Mouse (Mus musculus) midbrain, embryonic 14.5 days (tissue): ENCODE measurements at regions not wholly inside any gene's neighbourhood (a gene's known extent, or its start where the extent isn't known, plus 50 kb on each side); places are given as distances from the start of the nearest gene placed in this dataset.
A peak's percentile ranks its signal among the peaks of the same experiment; 100 is the strongest.

ENCODE experiments used
- ATAC-seq: fragments of 200-750 bp; cut with Nextera tagmentation; 2 replicates; pipeline ENCODE4 v1.8.0; 2017; ENCODE audit warnings: moderate number of reproducible peaks, moderate library complexity; ENCODE audit not compliant: low FRiP score, low TSS enrichment
- DNase-seq: peaks from one replicate; pipeline ENCODE4 v3.0.0-alpha.2; 2015
- H3K27ac ChIP-seq: fragments of 300-500 bp; sonication (generic); replicated peaks from 2 replicates; pipeline ENCODE4 v1.5.1; 2014; ENCODE audit warnings: mild to moderate bottlenecking, low read depth, low read length, moderate library complexity
- H3K27me3 ChIP-seq: fragments of 300-500 bp; sonication (generic); 2 replicates; pipeline ENCODE4 v1.6.1; 2014; ENCODE audit warnings: low read length, control low read depth, mixed read lengths; ENCODE audit not compliant: control insufficient read depth, insufficient read depth
- H3K36me3 ChIP-seq: fragments of 300-500 bp; sonication (generic); 2 replicates; pipeline ENCODE4 v1.6.1; 2014; ENCODE audit warnings: low read length, control low read depth; ENCODE audit not compliant: control insufficient read depth, insufficient read depth
- H3K4me1 ChIP-seq: fragments of 300-500 bp; sonication (generic); 2 replicates; pipeline ENCODE4 v1.6.1; 2014; ENCODE audit warnings: mild to moderate bottlenecking, antibody characterized with exemption, low read length, control low read depth; ENCODE audit not compliant: control insufficient read depth, insufficient read depth
- H3K4me2 ChIP-seq: fragments of 300-500 bp; sonication (generic); 2 replicates; pipeline ENCODE4 v1.6.1; 2014; ENCODE audit warnings: mild to moderate bottlenecking, low read length, moderate library complexity
- H3K4me3 ChIP-seq: fragments of 300-500 bp; sonication (generic); replicated peaks from 2 replicates; pipeline ENCODE4 v1.5.1; 2014; ENCODE audit warnings: low read depth, low read length
- H3K9ac ChIP-seq: fragments of 300-500 bp; sonication (generic); replicated peaks from 2 replicates; pipeline ENCODE4 v1.6.1; 2014; ENCODE audit warnings: mild to moderate bottlenecking, low read length, moderate library complexity
- H3K9me3 ChIP-seq: fragments of 300-500 bp; sonication (generic); 2 replicates; pipeline ENCODE4 v1.6.1; 2016; ENCODE audit warnings: low read length, control low read depth, mixed read lengths; ENCODE audit not compliant: control insufficient read depth
- WGBS: fragments of 180-500 bp; shearing (Covaris S2); extraction: QIAGEN DNeasy Blood & Tissue Kit; methylation state at CpG from one replicate; pipeline ENCODE4 v1.1.7; 2014; 5-methylcytosine and 5-hydroxymethylcytosine counted together

DNA sequence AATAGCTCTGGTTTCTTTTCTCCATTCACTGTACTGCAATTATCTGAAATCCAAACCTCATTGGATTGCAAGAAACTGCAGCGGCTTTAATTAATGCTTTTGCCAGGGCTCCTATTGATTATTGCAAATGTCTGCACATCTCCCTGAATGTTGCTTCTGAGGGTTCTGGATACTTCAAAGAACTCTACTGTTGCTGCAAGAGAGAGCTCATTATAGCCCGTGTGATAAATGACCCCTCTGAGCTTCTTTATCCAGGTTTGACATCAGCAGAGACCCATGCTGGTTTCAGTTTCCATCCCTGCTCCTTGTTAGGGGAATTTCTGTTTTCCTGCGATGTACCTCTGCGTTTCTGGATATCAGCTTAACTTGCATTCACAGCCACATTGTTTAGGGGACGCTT, 78.4 kb upstream of the Nav3 start:
- WGBS, result 43% methylated on average over 5 of the region's 5 CpGs
- ATAC-seq (no peak), DNase-seq (no peak)
- H3K36me3 ChIP-seq, result no peaks in the 10 kb centered on the region
- no peaks in the 10 kb centered on the region for H3K9me3 ChIP-seq
- no peaks in the 10 kb centered on the region for H3K27me3 ChIP-seq
- no peak overlapping the region for H3K4me3 ChIP-seq
- H3K27ac ChIP-seq, result peak overlapping the region; percentile 56
- no peak overlapping the region for H3K9ac ChIP-seq
- H3K4me1 ChIP-seq, result no peaks in the 10 kb centered on the region
- no peak overlapping the region for H3K4me2 ChIP-seq

DNA sequence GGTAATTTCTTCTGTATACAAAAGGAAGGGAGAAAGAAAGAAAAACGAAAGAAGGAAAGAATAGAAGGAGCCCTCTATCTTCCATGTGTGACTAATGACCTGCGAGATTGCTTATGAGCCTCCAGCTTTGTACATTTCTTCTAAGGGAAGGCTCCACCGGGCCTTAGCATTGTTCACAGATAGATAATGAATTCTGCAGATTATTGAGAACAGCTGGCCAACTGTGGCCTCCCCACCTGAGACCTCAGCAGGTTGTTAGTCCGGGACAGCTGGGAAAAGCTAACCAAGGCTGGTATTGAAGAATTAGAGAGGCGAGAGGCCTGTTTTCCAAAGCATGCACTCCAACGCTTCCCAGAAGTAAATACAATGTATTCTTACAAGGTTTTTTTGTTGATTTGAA, 86.7 kb upstream of the Nav3 start:
- peak overlapping the region; percentile 52; the same call in 1 of the 2 replicates for H3K27ac ChIP-seq

DNA sequence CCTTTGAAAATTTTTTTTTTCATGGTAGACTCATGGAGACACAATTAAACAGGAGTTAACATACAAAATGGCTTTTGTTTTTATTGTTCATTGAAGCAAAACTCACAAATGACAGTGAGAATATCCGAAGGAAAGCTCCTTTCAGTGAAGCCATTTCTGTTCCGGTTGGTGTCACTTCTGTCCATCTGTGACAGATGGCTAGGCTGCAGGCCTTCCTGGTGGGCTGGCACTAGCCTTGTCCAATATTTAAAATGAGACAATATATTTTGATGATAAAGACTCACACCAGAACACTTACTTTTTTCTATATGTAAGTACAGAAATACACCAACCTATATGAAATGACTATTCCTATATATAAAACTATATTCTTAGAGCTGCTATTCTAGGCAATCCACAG, 92.4 kb upstream of the Nav3 start:
- no peak overlapping the region for H3K27ac ChIP-seq
- no peak for ATAC-seq
- H3K4me1 ChIP-seq, result no peaks in the 10 kb centered on the region
- H3K9me3 ChIP-seq, result no peaks in the 10 kb centered on the region
- no peak for DNase-seq
- no peaks in the 10 kb centered on the region for H3K36me3 ChIP-seq
- 54% methylated on average over 2 of the region's 2 CpGs for WGBS
- no peak overlapping the region for H3K4me3 ChIP-seq
- no peak overlapping the region for H3K9ac ChIP-seq
- H3K27me3 ChIP-seq, result no peaks in the 10 kb centered on the region
- no peak overlapping the region for H3K4me2 ChIP-seq

More for the DNA sequence above, 86.7 kb upstream of the Nav3 start:
- Histone ChIP-seq H3K9ac (no peak overlapping the region), H3K4me3 (no peak overlapping the region), H3K9me3 (no peaks in the 10 kb centered on the region), H3K4me2 (no peak overlapping the region), H3K36me3 (no peaks in the 10 kb centered on the region), H3K27me3 (no peaks in the 10 kb centered on the region), H3K4me1 (0 out of 2 replicates have a peak, but pooled peaks cover 3% of the 10 kb centered on the region)
- DNase-seq, result peak; percentile 53
- ATAC-seq, result peak; percentile 46; the same call in 1 of the 2 replicates
- 6% methylated on average over 6 of the region's 6 CpGs for WGBS

DNA sequence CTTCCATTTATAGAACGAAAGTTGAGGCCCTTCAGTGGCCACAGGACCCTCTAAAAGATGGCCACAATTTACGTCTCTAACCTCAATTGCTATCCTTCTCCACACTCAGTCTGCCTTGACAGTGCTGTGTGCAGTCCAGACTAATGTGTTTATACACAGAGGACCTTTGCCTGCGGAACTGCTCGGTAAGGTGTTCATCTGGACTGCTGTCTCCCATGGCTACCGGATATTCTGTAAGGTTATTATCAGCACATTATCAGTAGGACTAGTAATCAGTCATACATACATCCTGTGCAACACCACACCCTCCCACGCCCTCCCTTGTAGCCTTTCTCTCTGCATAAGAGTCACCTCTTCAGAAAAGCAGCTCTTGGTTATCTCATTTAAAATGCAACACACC, 98.0 kb upstream of the Nav3 start:
- ATAC-seq (no peak), DNase-seq (no peak)
- Histone ChIP-seq H3K4me3 (no peak overlapping the region), H3K27ac (no peak overlapping the region), H3K4me2 (no peak overlapping the region), H3K27me3 (no peaks in the 10 kb centered on the region), H3K9me3 (no peaks in the 10 kb centered on the region), H3K4me1 (no peaks in the 10 kb centered on the region), H3K36me3 (no peaks in the 10 kb centered on the region), H3K9ac (no peak overlapping the region)
- 82% methylated on average over 6 of the region's 6 CpGs for WGBS

DNA sequence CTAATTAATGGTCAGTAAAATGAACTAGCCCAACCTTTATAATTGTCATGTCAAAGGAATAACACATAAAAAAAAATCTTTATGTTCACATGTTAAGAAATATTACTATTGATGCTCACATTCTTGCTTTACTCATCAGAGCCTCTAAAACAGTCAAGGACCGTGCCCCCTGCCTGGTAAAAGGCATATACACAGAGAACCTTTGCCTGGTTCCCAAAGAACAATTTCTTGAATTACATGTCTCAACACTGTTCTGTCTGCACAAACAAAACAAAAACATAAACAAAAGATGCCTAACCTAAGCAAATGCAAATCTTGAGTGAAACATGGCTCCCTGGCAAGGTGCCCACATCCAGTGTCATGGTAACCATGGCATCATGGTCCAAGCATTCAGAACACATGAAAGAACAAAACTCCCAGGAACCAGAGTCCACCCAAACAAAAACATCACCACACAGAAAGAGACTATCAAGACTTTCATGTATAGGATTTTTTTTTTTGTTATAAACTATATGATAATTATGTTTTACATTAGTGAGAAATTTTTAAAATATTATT, 100.4 kb upstream of the Nav3 start:
- Histone ChIP-seq H3K4me3 (no peak overlapping the region), H3K27me3 (no peaks in the 10 kb centered on the region), H3K4me2 (no peak overlapping the region), H3K27ac (no peak overlapping the region), H3K4me1 (no peaks in the 10 kb centered on the region), H3K36me3 (no peaks in the 10 kb centered on the region), H3K9ac (no peak overlapping the region), H3K9me3 (no peaks in the 10 kb centered on the region)
- ATAC-seq, result no peak; the same call in 1 of the 2 replicates
- DNase-seq, result peak; percentile 80
- WGBS, result 55% methylated on average over 1 of the region's 1 CpGs

DNA sequence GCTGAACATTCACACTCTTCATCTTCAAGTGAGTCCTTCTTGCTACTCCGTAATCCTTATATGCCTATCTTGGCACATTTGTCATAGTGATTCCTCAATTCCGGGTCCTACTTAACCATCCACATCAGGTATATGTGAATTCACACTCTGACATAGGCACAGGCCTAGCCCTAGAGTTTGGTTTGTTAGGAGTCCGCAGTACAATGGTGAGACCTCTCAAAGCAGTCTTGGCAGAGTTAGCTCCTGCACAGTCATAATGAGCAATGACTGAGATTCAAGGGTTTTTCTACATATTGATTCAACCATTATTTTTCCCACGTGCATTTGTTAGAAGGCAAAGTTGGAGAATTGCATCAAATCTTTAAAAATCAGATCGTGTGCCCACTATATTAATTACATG, 107.1 kb upstream of the Nav3 start:
- Histone ChIP-seq H3K36me3 (no peaks in the 10 kb centered on the region), H3K4me2 (no peak overlapping the region), H3K9ac (no peak overlapping the region), H3K27ac (no peak overlapping the region), H3K27me3 (no peaks in the 10 kb centered on the region), H3K4me3 (no peak overlapping the region), H3K4me1 (no peaks in the 10 kb centered on the region), H3K9me3 (no peaks in the 10 kb centered on the region)
- DNase-seq (no peak), ATAC-seq (no peak)
- 96% methylated on average over 5 of the region's 5 CpGs for WGBS

DNA sequence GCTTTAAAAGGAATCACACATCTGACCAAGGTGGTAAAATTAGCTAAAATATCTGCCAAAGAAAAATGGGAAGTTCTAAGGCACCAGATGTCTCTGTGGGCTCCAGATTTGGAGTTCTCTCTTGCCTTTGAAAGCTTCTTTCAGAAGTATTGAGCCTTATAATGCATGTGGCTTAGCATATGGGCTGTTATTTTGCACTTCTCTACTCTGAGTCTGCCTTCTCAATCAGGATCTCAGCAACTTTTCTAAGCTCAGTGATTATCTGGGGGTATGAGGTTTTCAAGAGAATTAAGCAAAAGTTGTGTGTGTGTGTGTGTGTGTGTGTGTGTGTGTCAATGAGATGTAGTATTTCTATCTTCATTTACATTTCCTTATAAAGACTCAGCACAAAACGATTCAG, 107.6 kb upstream of the Nav3 start:
- Histone ChIP-seq H3K9me3 (no peaks in the 10 kb centered on the region), H3K4me2 (no peak overlapping the region), H3K4me3 (no peak overlapping the region), H3K27me3 (no peaks in the 10 kb centered on the region), H3K36me3 (no peaks in the 10 kb centered on the region), H3K27ac (no peak overlapping the region), H3K4me1 (no peaks in the 10 kb centered on the region), H3K9ac (no peak overlapping the region)
- DNase-seq, result no peak
- no peak for ATAC-seq
- 73% methylated on average over 1 of the region's 1 CpGs for WGBS

DNA sequence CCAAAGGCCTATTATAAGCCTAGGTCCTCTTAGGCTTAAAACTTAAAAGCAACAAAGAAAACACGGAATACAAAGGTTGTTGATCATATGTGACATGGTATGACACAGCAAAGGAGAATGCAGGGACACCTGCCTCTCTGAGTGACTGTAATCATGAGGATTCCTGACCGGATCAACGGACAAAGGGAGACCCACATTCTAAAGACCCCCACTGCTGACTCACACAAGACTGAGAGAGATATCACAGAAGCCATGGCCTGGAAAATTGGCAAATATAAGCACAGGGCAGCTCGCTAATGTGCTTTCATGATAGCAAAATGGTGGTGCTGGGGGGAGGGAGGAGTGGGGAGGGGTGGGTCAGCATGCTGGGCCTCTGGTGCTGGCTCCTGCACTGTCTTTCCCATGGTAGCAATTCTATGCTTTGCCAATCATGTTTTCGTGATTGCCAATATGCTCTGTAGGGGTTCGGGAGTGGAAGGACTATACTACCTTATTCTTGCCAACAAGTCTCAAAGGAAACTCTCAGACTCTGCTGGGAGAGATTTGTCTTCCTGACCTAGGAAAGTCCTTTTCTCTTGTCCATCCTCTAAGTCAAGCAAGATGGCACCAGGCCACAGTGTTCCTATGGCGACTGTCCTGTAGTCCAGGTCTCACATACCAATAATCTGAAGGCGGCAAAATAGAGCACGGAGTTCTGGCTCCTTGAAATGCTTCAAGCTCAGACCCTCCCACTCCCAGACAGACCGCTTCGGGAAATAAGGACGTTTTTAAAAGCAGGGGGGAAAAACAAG, 110.5 kb upstream of the Nav3 start:
- DNase-seq, result peak; percentile 24
- no peak overlapping the region for H3K27ac ChIP-seq
- ATAC-seq, result no peak; the same call in 1 of the 2 replicates
- no peaks in the 10 kb centered on the region for H3K9me3 ChIP-seq
- no peaks in the 10 kb centered on the region for H3K4me1 ChIP-seq
- H3K4me3 ChIP-seq, result no peak overlapping the region
- no peak overlapping the region for H3K9ac ChIP-seq
- H3K27me3 ChIP-seq, result no peaks in the 10 kb centered on the region
- no peak overlapping the region for H3K4me2 ChIP-seq
- H3K36me3 ChIP-seq, result no peaks in the 10 kb centered on the region
- 49% methylated on average over 12 of the region's 12 CpGs for WGBS

DNA sequence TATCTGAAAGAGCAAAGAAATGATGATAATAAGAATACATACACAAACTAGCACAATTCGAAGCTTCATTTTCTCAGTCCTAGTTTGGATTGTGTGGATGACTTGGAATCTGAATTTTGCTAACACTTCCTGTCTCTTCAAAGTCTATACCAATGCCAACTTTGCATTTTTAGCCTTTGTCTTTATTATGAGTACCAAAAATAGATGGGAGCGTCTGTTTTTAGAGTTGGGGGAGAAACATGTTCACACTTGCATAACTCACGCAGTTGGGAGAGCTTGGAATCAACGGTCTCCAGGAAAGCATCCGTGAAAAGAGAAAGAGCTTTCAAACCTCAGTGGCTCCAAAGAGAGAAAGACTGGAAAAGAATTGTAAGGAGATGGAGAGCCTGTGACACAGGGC, 114.5 kb upstream of the Nav3 start:
- Histone ChIP-seq H3K9me3 (no peaks in the 10 kb centered on the region), H3K9ac (no peak overlapping the region), H3K36me3 (no peaks in the 10 kb centered on the region), H3K4me2 (no peak overlapping the region), H3K27ac (no peak overlapping the region), H3K27me3 (no peaks in the 10 kb centered on the region), H3K4me1 (no peaks in the 10 kb centered on the region), H3K4me3 (no peak overlapping the region)
- ATAC-seq (no peak), DNase-seq (no peak)
- 88% methylated on average over 5 of the region's 5 CpGs for WGBS
